Mouse (Mus musculus): ENCODE results near the gene Vps45.

Gene Vps45

GRCm38 (mm10) chr3:96058231-96058896, at the start of gene Vps45:
Gene Vps45, minus strand, starts transcription at chr3:96058466.
- DNase-seq (ENCODE audit: low spot score), result peak; percentile 78

GRCm38 (mm10) chr3:96106151-96106550, 47.9 kb upstream of the Vps45 start:
- DNase-seq (ENCODE audit: low spot score), result no peak

GRCm38 (mm10) chr3:96105232-96105747, 47.0 kb upstream of the Vps45 start:
- DNase-seq (ENCODE audit: low spot score), result peak; percentile 45

GRCm38 (mm10) chr3:96104261-96105065, 46.2 kb upstream of the Vps45 start, which contains the start of gene Otud7b:
Gene Otud7b, plus strand, starts transcription at chr3:96104527.
- DNase-seq (ENCODE audit: low spot score), result peak; percentile 88

- no peak for DNase-seq (ENCODE audit: low spot score)
Measured at GRCm38 (mm10) chr3:96103901-96104260, 45.6 kb upstream of the Vps45 start.

GRCm38 (mm10) chr3:96102100-96102872, 44.0 kb upstream of the Vps45 start:
- peak; percentile 83 for DNase-seq (ENCODE audit: low spot score)

GRCm38 (mm10) chr3:96098616-96099267, 40.5 kb upstream of the Vps45 start:
- no peak for DNase-seq (ENCODE audit: low spot score)

- no peak for DNase-seq (ENCODE audit: low spot score)
Measured at GRCm38 (mm10) chr3:96098168-96098567, 39.9 kb upstream of the Vps45 start.

GRCm38 (mm10) chr3:96094203-96094602, 35.9 kb upstream of the Vps45 start:
- no peak for DNase-seq (ENCODE audit: low spot score)

- no peak for DNase-seq (ENCODE audit: low spot score)
Measured at GRCm38 (mm10) chr3:96093509-96093908, 35.2 kb upstream of the Vps45 start.

- DNase-seq (ENCODE audit: low spot score), result no peak
Measured at GRCm38 (mm10) chr3:96091966-96092365, 33.7 kb upstream of the Vps45 start.

- DNase-seq (ENCODE audit: low spot score), result no peak
Measured at GRCm38 (mm10) chr3:96091146-96091545, 32.9 kb upstream of the Vps45 start.

- DNase-seq (ENCODE audit: low spot score), result peak; percentile 48
Measured at GRCm38 (mm10) chr3:96089882-96090489, 31.7 kb upstream of the Vps45 start.

GRCm38 (mm10) chr3:96087801-96088200, 29.5 kb upstream of the Vps45 start:
- no peak for DNase-seq (ENCODE audit: low spot score)

- DNase-seq (ENCODE audit: low spot score), result no peak
Measured at GRCm38 (mm10) chr3:96087219-96087618, 29.0 kb upstream of the Vps45 start.

GRCm38 (mm10) chr3:96084146-96084755, 26.0 kb upstream of the Vps45 start:
- DNase-seq (ENCODE audit: low spot score), result no peak

- DNase-seq (ENCODE audit: low spot score), result no peak
Measured at GRCm38 (mm10) chr3:96082714-96083508, 24.6 kb upstream of the Vps45 start.

GRCm38 (mm10) chr3:96082100-96082499, 23.8 kb upstream of the Vps45 start:
- no peak for DNase-seq (ENCODE audit: low spot score)

GRCm38 (mm10) chr3:96081650-96082049, 23.4 kb upstream of the Vps45 start:
- no peak for DNase-seq (ENCODE audit: low spot score)

- peak; percentile 62 for DNase-seq (ENCODE audit: low spot score)
Measured at GRCm38 (mm10) chr3:96081006-96081405, 22.7 kb upstream of the Vps45 start.
